Mouse (Mus musculus) cerebellum, adult 2 months (tissue): ENCODE measurements around the gene Ebf1.

Source experiments
- CTCF ChIP-seq: fragments of 200-500 bp; IDR thresholded peaks from 2 replicates; pipeline ENCODE4 v1.5.1; 2011; ENCODE audit warnings: low read depth, mild to moderate bottlenecking, control low read depth, low read length, moderate library complexity, borderline replicate concordance; ENCODE audit not compliant: insufficient read depth
- POLR2A ChIP-seq: fragments of 200-500 bp; IDR thresholded peaks from 2 replicates; pipeline ENCODE4 v1.6.1; 2011; ENCODE audit warnings: low read length, control low read depth, borderline replicate concordance; ENCODE audit not compliant: insufficient read depth

DNA sequence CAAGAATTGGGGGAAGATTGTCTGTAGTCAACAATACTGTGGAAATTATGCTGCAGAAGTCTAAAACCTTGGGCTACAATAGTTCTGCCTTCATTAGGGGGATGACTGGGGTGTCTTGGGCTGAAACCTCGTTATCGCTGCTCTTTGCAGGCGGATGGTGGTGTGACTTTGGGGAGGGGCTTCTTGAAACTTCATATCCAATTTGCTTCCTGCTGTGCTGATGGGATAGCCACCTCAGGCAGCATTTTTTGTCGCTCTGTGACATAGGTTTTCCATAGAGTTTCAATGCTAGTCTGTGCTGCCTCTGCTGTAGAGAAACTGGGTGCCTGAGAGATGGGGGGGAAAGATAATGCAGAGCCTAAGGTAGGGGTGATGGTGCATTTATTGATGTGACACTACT lies 198.9 kb downstream of the Ebf1 start:
- TF ChIP-seq CTCF: no peak
- TF ChIP-seq POLR2A: no peak
